Comparison of ENCODE assay signal across 28 mouse cellular contexts in the genomic region with DNA sequence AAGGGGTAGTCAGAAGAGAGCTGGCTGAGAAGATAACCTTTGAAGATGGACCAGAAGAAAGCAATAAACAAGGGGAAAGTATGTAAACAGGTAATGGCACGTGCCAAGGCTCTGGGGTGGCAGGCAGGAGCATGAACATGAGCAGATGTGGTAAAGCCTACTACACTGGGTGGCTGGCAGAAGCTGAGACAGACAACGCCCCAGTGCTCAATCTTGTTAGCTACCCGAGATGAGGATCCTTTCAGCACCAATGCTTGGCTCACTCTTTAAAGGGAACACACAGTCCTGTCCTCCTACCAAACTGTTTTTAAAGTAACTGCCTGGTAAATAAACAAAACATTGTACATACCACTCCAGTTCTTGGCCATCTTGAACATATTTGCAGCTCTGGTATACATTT. TPM values are rescaled to one million over a fixed set of nuclear protein-coding genes. Genes with fewer than 3 reads are reported as not detected.
"Had no signal": no experiment of that assay in that cellular context is flagged by ENCODE, and none has a peak within 500 bp of the region (broad histone marks: within the 10 kb centered on the region; RNA-seq: fewer than 3 reads in every experiment).

No protein-coding gene starts in this region.

- H3K4me3 ChIP-seq: heart, adult 2 months; heart, embryonic 13.5 days; heart, embryonic 15.5 days; hindbrain, embryonic 10.5 days; hindbrain, embryonic 12.5 days; intestine, embryonic 15.5 days; layer of hippocampus, adult 2 months; limb, embryonic 13.5 days; limb, embryonic 15.5 days; liver, embryonic 12.5 days had no signal

- DNase-seq: gastrocnemius, postnatal 14 days; heart, adult 2 months; heart, postnatal 14 days; heart, postnatal 36 days; kidney, adult 18-20 months; kidney, adult 8-10 months; kidney, postnatal 10 days; kidney, postnatal 25 days; kidney, postnatal 4 days; left cerebral cortex, postnatal 4 days had no signal

- H3K27ac ChIP-seq: heart, adult 2 months; heart, embryonic 13.5 days; heart, embryonic 15.5 days; hindbrain, embryonic 10.5 days; hindbrain, embryonic 12.5 days; hindbrain, embryonic 14.5 days; intestine, embryonic 15.5 days; layer of hippocampus, adult 2 months; limb, embryonic 13.5 days; limb, embryonic 15.5 days; liver, embryonic 12.5 days; liver, embryonic 14.5 days had no signal

RNA-seq across cellular contexts. Expression of a gene that starts 37.8 kb away (rescaled TPM):
- total RNA-seq: gastrocnemius, postnatal 14 days; granulocyte monocyte progenitor cell, adult 5-6 weeks; heart, adult 2 months; heart, postnatal 14 days; heart, postnatal 36 days; left cerebral cortex, postnatal 10 days; liver, adult 2 months had no signal

RNA-seq across cellular contexts. Expression of a gene that starts 59.0 kb away (rescaled TPM):
- total RNA-seq: gastrocnemius, postnatal 14 days; granulocyte monocyte progenitor cell, adult 5-6 weeks; heart, adult 2 months; heart, postnatal 14 days; heart, postnatal 36 days; layer of hippocampus, adult 2 months; layer of hippocampus, postnatal 10 days; layer of hippocampus, postnatal 25 days; left cerebral cortex, adult 8-10 months; left cerebral cortex, postnatal 10 days; left cerebral cortex, postnatal 25 days; left cerebral cortex, postnatal 4 days; liver, adult 2 months had no signal
